Mouse (Mus musculus) kidney, adult 11 months (tissue): ENCODE measurements around the gene Pde4d.

Experiments
- DNase-seq: peaks from one replicate; pipeline ENCODE4 v3.0.0; 2022

Gene Pde4d

DNA sequence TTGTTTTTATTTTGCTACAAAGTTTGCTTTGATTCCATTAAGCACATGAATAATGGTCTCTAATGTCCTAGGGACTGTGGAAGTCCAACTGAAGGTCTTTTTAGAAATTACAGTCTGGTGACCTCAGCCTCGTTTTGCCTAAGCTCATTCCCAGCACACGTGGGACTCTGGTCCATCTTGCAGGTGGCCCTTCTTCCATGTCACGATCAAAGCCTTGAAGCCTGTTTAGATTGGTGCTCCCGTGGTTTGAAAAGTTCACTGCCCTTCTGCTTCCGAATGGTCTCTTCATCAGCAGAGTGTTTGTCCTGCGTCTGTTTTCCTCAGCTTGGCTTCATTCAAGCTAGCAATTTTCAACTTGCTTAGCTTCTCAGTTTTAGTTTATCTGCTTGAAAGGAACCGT lies 389.4 kb downstream of the Pde4d start:
- DNase-seq = no peak

DNA sequence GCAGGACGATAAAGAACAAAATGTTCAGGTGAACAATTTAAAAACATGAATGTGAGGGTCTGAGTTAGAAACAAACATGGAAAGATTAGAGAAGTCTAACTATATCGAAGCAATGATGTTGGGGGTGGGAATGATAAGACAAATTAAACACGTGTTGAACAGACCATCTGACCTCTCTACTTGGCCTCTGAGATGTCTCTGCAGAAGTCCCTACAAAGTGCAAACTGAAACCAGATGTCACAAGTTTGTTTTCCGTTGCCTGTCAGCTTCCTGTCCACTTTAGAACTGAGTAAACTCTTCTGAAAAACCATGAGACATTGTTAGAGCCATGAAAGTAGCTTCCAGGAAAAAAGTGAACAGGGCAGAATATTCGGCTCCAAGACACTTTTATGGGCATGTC lies 404.3 kb downstream of the Pde4d start:
- no peak for DNase-seq

DNA sequence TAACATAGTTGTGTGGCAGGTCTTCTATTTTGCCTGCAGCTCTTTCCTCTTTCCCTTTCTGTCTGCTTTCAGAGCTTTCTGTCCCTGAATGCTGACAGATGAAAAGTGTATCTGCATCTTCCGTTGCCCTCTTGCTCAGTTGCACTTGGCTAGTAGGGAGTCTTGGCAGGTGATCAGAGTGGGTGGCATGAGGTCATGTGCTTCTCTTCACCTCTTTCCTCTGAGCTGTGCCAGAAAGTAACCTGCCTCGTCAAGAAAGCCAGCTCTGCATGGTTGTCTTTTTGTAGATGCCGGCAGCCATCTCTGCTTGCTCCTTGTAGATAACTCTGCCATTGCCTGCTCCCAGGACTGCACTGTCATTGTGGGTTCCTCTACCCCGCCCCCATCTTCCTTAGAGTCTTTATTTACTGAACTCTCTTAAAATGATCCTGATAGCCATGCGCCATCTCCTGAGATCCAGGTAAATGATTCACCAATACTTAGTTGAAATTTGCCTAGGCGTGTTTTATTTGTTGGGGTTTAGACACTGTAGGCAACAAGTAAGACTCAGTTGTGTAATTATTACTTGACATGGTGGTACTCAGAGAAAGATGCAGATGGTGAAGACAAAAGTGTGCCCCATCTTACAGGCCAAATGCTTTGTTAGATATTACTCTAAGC lies 407.2 kb downstream of the Pde4d start:
- peak; percentile 91 for DNase-seq

DNA sequence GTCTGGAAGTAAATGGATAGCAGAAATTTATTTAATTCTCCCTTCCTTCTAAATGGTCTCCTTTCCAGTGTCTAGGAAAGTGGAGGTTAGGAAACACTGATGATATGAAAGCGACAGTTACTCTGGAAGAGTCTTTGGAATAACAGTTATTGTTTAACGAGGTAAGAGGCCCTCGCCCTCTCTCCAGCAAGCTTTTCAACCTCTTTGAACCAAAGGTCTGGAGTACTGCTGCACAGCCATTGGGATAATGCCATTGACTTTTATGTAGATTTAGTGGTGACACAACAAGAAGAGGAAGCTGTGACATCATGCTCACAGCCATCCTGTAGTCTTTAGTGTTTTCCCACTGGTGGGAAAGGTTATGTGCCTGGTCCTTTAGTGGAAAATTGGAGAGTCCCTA lies 409.6 kb downstream of the Pde4d start:
- peak; percentile 64 for DNase-seq

DNA sequence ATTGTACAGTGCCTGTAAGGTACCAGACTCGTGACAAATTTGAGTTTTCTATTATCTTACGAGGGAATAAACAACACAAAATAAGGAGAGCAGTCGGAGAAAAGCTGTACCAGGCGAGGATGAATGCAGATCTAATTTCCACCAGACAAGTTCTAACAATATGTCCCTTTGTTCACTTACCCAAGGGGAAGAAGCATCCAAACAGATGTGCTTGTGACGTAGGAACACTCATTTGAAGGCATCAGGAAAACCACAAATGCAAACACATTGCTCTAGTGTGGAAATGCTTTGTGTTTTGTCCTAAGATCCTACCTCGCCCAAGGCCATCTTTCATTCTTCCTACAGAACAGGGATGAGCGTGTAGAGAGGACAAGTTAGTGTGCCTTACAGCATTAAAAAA lies 411.0 kb downstream of the Pde4d start:
- DNase-seq = no peak

DNA sequence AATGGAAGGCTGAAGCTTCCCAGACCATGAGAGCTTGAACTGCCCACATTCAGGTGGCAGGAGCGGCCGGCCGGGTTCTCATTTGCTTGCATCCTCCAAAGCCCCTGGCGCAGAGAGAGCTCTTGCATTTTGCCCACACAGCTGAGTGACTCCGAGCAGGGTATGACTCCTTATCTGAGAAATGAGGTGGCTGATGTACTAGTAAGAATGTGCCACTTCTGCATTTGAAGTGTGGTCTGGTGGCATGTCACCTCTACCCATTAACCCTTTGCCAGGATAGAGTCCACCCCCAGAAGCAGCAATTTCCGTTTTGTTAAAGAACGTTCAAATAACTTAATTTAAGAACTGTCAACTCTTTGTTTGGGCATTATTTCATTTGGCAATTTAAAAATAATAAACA lies 412.0 kb downstream of the Pde4d start:
- DNase-seq = no peak

DNA sequence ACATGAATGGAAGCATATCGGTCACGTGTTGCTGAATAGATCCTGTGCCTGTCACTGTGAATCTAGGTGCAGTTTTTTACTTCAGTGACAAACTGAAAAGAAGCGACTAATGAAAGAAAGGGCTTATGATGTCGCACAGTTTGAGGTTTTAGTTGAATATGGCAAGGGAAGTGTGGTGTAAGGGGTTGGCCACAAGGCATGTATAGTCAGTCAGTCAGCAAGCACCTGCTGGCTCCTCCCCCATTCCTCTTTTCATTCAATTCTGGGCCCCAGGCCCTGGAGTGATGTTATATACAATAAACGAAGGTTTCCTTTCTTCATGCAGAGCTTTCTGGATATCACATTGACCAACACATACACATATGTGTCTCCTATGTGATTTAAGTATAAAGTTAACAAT lies 412.4 kb downstream of the Pde4d start:
- no peak for DNase-seq

DNA sequence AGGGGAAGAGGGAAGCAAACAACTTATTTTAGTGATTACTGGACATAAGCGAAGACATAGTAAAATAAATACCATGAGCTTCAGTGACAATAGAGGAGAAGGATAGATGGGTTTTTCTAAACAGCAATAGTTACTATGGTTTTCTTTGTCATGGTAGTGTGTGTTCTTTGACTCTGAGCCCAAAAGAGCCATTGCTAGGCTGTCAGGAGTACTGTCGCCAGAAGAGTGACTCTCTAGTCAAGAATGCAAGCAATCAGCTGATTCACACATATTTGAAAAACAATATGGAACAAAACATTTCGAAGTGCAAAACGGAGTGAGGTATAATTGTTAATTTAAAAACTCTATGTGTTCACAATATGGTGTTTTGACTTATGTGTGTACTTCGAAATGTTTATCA lies 450.4 kb downstream of the Pde4d start:
- DNase-seq = no peak

DNA sequence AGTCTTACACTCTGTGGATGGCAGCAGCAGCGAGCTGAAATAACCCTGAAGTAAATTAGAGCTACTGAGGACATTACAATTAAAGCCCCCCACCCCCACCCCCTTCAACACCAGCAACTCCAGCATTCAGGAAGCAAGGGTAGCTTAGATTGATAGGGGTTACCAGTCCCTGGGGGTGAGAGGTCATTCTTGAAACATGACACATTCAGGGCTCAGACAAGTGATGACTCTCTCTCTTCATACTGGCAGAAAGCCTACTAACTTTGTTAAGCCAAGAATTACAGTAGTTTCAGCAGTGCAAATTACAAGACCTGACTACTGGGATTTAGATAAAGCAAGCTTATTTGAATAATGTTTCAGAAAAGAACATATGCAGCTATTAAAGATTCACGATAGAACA lies 455.4 kb downstream of the Pde4d start:
- DNase-seq = no peak

DNA sequence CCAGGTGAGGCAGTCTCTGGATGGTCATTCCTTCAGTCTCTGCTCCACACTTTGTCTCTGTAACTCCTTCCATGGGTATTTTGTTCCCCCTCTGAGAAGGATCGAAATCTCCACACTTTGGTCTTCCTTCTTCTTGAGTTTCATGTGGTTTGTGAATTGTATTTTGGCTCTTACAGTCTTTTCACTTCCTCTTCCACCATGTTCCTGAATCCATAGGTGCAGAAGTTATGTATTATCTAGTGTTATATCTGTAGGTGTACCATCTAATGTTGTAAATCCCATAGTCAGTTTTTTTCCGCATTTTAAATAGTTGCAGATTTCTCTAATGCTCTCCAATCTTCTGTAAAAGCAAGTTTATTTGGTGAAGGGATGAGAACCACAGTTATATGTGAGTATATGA lies 459.4 kb downstream of the Pde4d start:
- no peak for DNase-seq

DNA sequence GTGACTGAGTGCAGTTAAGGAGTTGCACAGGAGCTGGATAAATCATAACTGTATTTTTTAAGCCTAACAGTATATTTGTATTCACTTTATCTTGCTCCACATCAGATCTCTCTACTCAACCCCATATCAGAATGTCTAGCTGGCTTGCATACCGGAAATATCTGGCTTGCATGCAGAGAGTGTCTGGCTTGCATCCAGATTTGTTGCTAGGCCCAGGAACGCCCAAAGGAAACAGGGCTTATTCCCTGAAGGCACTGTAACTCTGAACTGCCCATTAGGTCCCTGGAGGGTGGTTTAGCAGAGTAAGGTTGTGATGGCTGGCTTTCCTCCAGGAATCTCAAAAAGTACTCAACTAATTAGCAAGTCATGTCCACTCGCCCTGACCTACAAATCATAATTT lies 464.9 kb downstream of the Pde4d start:
- peak; percentile 9 for DNase-seq

DNA sequence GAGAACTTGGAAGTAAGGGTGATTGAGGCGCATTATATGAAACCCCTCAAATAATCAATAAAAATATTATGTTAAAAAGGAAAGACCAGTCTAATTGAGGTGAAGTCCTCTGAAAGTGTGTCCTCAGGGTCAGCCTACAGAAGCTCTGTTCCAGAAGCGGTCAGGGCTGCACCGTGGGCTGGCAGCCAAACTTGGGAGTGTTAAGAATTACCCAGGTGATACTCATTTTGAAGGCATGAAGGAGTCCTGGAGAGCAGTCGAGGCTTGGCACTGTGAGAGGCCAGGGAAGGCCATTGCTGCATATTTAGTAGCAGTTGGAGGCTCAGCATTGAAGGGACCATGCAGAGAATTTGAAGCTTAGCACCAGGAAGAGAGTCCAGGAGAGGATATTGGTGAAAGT lies 471.4 kb downstream of the Pde4d start:
- DNase-seq = peak; percentile 82

DNA sequence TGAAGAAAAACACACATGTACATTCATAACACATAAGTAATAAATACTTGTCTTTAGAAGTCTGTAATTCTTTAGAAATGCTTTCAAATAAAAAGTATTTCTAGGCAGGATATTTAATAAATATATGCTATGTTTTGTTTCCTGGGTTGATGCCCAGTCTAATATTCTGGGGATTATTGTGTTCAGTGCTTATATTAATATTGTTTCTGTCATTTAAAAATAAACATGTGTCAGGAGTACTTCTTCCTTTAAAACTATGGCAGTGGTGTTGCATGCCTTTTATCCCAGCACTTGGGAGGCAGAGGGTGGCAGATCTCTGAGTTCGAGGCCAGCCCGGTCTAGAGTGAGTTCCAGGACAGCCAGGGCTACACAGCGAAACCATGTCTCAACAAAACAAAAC lies 485.1 kb downstream of the Pde4d start:
- DNase-seq = no peak

DNA sequence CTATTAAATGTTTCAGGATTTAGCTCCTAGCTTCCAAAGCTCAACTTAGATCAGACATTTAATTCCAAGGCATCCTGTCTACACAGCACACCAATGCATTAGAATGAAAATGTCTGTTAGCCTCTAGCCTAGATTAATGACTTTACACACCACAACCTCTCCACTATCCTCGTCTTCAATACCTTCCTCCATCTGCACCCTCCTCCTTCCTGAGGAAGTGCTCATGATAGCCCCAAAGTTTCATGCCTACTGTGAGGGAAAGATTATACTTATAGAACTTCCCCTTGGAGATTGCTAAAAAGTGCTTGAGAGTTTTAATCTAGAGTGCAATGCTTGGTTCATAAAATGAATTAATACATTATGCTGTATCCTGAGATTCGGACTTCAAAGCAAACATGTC lies 487.5 kb downstream of the Pde4d start:
- DNase-seq = no peak

DNA sequence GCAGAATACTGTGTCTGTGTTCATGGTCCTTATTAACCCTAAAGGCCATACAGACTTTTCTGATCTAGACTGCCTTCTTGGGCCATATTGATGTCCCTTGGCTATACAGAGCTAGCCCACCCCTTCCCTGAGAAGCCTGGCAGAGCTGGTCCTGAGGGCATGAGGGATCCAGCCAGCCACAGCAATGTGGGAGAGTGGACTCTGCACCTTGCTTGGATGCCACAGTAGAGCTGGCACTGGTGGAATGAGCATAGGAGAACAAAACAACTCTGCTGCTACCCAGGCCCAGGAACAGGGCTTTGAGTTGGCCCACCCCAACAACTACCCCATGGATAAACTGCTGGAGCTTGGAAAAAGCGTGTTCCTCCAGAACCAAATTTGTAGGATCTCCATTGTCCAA lies 503.2 kb downstream of the Pde4d start:
- peak; percentile 36 for DNase-seq

DNA sequence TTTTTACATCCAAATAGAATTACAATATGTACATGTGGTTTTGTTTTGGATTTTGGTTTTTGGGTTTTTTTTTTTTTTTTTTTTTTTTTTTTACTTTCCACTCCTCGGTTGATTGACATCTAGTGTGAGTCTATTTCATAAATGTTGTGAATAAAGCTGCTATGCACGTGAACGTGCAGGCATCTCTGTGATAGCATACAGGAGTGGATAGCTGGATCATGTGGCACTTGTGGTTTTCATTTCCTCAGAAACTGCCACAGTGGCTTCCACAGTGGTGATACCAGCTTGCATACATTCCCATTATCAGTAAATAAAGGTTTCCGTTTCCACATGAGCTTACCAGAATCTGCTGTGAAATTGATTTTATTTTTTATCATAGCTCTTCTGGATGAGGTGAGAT lies 506.3 kb downstream of the Pde4d start:
- DNase-seq = no peak

DNA sequence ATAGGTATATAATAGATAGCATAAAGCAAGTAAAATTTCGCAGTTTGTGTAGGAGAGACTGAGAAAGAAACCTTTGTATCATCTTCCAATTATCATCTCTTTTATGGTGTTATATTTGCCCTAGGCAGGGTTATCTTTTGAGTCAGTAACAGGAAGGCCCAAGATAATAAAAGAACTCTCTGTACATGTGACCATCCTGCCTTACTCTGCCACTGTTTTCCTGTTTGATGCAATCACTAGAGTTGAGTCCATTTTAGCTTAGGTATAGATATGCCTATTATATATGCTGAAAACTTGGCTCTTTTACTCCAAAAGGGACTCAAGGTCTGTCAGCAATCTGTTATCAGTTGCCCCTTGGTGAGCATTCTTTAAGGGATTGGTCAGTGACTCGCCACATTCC lies 514.3 kb downstream of the Pde4d start:
- DNase-seq = no peak

DNA sequence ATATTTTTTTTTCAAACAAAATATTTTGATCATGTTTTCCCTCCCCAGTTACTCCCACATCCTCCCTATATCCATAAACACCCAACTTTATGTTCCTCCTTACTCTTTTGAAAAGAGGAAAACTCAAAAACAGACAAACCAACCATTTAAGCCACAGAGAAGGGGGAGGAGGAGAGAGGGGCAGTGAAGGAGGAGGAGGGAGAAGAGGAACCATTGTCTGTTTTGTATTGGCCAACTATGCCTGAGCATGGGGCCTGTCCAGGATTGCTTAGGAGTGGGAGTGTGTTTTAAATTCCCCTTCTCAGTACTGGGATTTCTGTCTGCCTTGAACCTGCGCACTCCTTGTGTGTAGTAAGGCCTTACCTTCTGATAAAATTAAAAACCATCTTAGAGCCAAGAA lies 531.4 kb downstream of the Pde4d start:
- DNase-seq = no peak

DNA sequence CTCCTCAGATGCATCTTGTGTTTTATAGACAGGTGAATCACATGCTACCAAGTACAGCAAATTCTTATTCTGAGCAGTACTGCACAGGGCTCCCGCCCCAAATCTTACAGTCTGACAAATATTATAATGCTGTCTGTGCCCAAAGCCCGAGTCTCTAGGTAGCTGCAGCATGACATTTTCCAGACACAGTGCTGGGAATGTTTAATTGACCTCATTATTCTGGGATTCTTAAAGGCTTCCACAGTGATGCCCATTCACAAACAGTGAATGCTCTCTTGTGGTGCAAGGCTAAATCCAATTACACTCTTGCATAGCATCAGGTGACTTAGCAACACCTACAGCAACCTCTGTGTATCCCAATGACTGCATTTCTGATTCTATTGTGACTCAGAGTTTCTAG lies 549.0 kb downstream of the Pde4d start:
- DNase-seq = no peak

DNA sequence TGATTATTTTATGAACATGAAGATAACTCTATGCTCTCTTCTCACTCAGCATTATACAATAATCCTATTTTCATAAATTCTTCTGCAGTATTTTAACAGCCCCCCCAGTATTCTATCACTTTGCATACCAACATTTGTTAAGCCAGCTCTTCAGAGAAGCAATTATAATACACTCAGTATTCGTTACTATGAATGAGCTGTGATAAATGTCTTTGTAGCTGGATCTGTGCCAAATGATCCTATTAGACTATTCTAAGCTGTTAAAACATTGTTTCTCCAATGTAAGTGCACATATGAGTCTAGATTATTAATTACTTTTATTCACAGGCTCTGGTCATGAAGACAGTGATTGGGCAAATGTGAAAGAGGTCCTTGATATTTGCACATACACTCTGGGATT lies 575.0 kb downstream of the Pde4d start:
- no peak for DNase-seq

DNA sequence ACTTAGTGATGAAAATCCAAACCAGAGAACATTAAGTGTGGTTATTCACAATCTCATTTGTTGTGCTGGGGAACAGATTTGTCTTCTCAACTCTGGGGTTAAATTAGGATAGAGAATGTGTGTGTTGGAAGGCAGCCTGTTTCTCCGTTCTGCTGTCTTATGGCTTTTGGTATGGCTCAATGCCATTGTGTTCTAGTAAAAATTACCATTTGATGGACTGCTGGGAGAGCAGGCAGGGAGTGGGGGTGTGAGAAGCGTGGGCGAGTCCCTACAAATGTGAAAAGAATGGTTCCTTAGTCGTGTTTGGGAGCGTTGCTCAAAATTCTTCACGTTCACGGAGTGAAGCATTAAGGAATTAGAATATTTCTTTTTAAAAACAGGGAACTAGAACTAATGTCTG lies 597.4 kb downstream of the Pde4d start:
- peak; percentile 33 for DNase-seq

DNA sequence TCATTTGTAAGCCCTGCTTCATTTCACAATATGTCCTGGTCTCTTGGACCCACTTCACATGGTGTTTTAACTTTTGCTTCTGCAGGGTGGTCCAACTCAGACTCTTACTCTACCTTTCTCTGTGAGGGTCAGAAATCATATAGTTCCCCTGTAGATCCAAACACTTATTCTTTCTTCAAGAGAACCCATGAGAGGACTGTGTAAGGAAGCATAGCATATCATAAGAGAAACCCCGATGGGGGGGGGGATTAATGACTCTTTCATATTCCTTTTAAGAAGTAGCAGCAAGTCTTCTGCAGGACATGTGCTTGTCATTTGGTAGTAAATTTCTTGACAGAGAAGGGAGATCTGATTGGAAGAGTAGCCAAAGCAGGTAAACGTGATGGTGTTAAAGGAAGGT lies 603.1 kb downstream of the Pde4d start:
- DNase-seq = no peak

DNA sequence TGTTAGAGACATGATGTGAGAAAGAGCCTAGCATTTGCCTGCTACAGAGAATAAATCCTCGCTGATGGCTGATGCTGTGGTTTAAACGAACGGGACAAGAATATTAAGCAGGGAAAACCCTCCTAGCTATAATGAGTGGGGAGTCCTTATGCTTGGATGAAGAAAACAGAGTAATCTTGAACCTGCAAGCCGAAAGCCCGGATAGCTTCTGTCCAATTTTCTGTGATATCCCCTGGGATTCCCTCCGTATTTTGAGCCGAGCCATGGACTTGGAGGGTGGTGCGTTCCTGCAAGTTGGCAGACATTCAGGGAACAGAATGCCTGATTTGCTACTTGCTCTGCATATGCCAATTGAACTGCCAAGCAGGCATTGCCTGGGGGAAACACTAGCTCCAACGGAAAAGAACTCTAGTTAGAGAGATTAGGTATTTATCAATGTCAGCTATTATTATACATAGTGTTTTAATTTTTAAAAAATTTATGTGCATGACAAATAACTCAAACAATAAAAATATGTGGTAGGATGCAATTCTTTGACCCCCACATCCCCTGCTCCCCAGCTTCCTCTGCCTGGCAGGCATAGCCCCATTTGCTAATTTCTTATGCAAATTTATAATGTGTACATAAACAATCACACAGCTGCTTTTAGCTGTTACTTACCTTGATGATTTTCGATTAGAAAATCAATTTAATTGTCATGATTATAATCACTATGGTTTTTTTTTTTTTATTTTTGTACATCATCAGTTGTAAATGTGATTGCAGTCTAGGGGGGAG lies 603.7 kb downstream of the Pde4d start:
- peak; percentile 20 for DNase-seq

DNA sequence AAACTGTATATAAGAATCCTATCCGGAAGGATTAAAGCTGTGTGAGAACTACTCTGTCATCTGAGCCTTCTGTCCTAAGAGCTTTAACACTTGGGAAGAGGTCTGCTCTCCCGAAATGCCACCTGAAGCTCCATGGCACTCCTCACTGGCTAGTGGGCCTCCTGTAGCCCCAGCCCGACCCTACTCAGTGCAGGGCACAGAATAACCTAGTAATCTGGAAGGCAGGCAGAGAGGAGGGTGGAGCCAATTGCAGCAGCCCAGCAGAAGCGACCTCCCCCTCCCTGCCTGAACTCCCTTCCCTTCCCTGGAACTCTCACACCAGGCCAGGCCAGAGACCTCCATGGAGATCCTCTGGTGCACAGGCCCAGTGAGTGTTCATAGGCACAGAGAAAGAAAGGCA lies 608.3 kb downstream of the Pde4d start:
- DNase-seq = no peak

DNA sequence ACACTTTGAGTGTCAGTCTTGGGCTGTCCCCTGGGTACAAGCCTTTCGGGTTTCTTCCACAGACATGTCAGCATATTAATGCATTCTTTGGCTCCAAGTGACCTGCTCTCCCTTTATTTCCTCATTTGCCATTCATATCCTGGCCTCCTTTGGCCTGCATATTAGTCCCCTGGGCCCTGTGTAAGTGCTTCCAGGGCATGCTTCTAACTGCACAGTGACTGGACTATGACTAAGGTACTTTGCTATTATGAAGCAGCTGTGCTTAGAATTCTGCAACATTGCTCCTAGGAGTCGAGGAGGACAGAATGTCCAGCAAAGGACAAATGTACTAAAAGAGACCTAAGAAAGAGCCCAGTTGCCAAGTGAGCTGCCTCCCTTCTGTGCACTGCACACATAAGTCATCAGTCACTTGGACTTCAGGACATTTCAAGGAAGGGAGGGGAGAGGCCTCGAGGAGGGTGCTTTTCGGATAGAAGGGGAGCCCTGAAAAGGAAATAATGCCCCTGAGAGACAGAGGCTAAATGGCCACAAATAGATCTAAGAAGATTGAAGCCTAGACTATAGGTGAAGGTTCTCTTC lies 616.9 kb downstream of the Pde4d start:
- peak; percentile 55 for DNase-seq
